Mouse (Mus musculus): Measurements from ENCODE around the gene Car14.

Car14 gene

GRCm38 (mm10) chr3:95851317-95851716 is 53.2 kb downstream of the Car14 start:
- DNase-seq (ENCODE audit: low spot score), result no peak

GRCm38 (mm10) chr3:95850611-95851010 is 53.9 kb downstream of the Car14 start:
- no peak for DNase-seq (ENCODE audit: low spot score)
